In genomic region chr16:17633481-17634181, GRCm38 (mm10) we compare ENCODE assay signal across 16 mouse cellular contexts. TPM values are rescaled to one million over a fixed set of nuclear protein-coding genes. Genes with fewer than 3 reads are reported as not detected.
DNase-seq lines count a peak whose midpoint lies in the region; ATAC-seq and TF ChIP-seq lines count a peak whose summit lies in the region.
"Had no signal": no experiment of that assay in that cellular context is flagged by ENCODE, and none has a peak within 500 bp of the region (broad histone marks: within the 10 kb centered on the region; RNA-seq: fewer than 3 reads in every experiment).

No protein-coding gene starts in this region.

- no peak for ATAC-seq in cerebellum, adult (ENCODE audit: insufficient number of reproducible peaks, low FRiP score, low TSS enrichment)

- peak; percentile 35 to 48 for DNase-seq in cerebellum, postnatal 14 days
- DNase-seq in layer of hippocampus, adult 2 months (ENCODE audit: low spot score in 2 of 2): no peak
- no peak for DNase-seq in layer of hippocampus, postnatal 36 days
- DNase-seq in embryo, embryonic 10.5 days (ENCODE audit: low spot score): peak; percentile 26
- DNase-seq in natural killer cell, adult 2 months (ENCODE audit: low spot score in 2 of 2): no peak
- no peak for DNase-seq in gastrocnemius, adult 8-10 months (ENCODE audit: low spot score in 2 of 2)
- DNase-seq: cerebellum, postnatal 36 days; gastrocnemius, postnatal 14 days; heart, postnatal 14 days; kidney, adult 9 months; right cerebral cortex, postnatal 25 days had no signal

- no peak overlapping the region for H3K4me3 ChIP-seq in layer of hippocampus, adult 2 months
- H3K4me3 ChIP-seq in E14TG2a.4 (replicated peaks; ENCODE audit: low read length): no peak overlapping the region
- H3K4me3 ChIP-seq: forebrain, embryonic 10.5 days; limb, embryonic 15.5 days; neural tube, embryonic 12.5 days had no signal

- peak; percentile 74 for TF ChIP-seq CTCF in layer of hippocampus, adult 2 months (conservative IDR thresholded peaks at IDR 0.05)
- peak; percentile 14; the same call in 1 of the 2 replicates for TF ChIP-seq CTCF in E14TG2a.4 (conservative IDR thresholded peaks at IDR 0.05; ENCODE audit: low read length)

- no peaks in the 10 kb centered on the region for H3K27me3 ChIP-seq in E14TG2a.4 (ENCODE audit: insufficient read depth, low read length)
- H3K27me3 ChIP-seq: limb, embryonic 15.5 days; neural tube, embryonic 12.5 days had no signal

- H3K9me3 ChIP-seq in E14TG2a.4 (ENCODE audit: low read length): no peaks in the 10 kb centered on the region
- H3K9me3 ChIP-seq: forebrain, embryonic 10.5 days; limb, embryonic 15.5 days; neural tube, embryonic 12.5 days had no signal

- no peak overlapping the region for H3K27ac ChIP-seq in layer of hippocampus, adult 2 months
- H3K27ac ChIP-seq: forebrain, embryonic 10.5 days; limb, embryonic 15.5 days; neural tube, embryonic 12.5 days had no signal

- peaks cover 98% of the 10 kb centered on the region for H3K36me3 ChIP-seq in E14TG2a.4 (ENCODE audit: insufficient read depth, low read length)

- H3K4me1 ChIP-seq in E14TG2a.4 (replicated peaks; ENCODE audit: low read depth, low read length): peaks cover 60% of the 10 kb centered on the region
- H3K4me1 ChIP-seq: forebrain, embryonic 10.5 days; limb, embryonic 15.5 days; neural tube, embryonic 12.5 days had no signal

RNA-seq across cellular contexts. Expression of gene Ccdc74a, which starts 12.6 kb away (rescaled TPM):
- 10 to 100 TPM; 38.1 to 54.2 TPM for total RNA-seq in layer of hippocampus, adult 2 months (2021)
- 10 to 100 TPM; 37.3 to 37.9 TPM for total RNA-seq in layer of hippocampus, postnatal 36 days (2021)
- total RNA-seq in gastrocnemius, adult 8-10 months (2022): under 1 TPM in 2 of 4 experiments, not detected in 2; 0.41 to 0.81 TPM

RNA-seq across cellular contexts. Expression of gene Smpd4, which starts 14.5 kb away (rescaled TPM):
- 10 to 100 TPM; 49.2 to 59.7 TPM for total RNA-seq in layer of hippocampus, adult 2 months (2021)
- 10 to 100 TPM; 48.9 to 60.5 TPM for total RNA-seq in layer of hippocampus, postnatal 36 days (2021)
- 10 to 100 TPM in 3 of 4 experiments, 1 to 10 TPM in 1; 8.8 to 13.8 (median 12.1) TPM for total RNA-seq in gastrocnemius, adult 8-10 months (2022)

RNA-seq across cellular contexts. Expression of gene Slc7a4, which starts 50.6 kb away (rescaled TPM):
- total RNA-seq in layer of hippocampus, adult 2 months (2021): 100 to 1,000 TPM; 102 to 105 TPM
- total RNA-seq in layer of hippocampus, postnatal 36 days (2021): 100 to 1,000 TPM in 1 of 2 experiments, 10 to 100 TPM in 1; 93.8 to 104 TPM
- total RNA-seq in gastrocnemius, adult 8-10 months (2022): under 1 TPM in 2 of 4 experiments, not detected in 2; 0.19 to 0.40 TPM

Comparison
In these comparisons a context has a peak if more than half of its experiments do, and no peak if none do; other contexts are left out.
1. DNase-seq: peak in cerebellum, postnatal 14 days (2 of 2) and embryo, embryonic 10.5 days (single experiment); none in layer of hippocampus, adult 2 months (0 of 2), layer of hippocampus, postnatal 36 days (0 of 2), natural killer cell, adult 2 months (0 of 2) and gastrocnemius, adult 8-10 months (0 of 2).
2. RNA of gene Ccdc74a, which starts 12.6 kb away (total RNA-seq): 38.1 to 54.2 TPM in layer of hippocampus, adult 2 months and 37.3 to 37.9 TPM in layer of hippocampus, postnatal 36 days; 0.41 to 0.81 TPM in gastrocnemius, adult 8-10 months; every median in the first group is over 10 times any median in the second.
3. RNA of gene Slc7a4, which starts 50.6 kb away (total RNA-seq): 102 to 105 TPM in layer of hippocampus, adult 2 months and 93.8 to 104 TPM in layer of hippocampus, postnatal 36 days; 0.19 to 0.40 TPM in gastrocnemius, adult 8-10 months; every median in the first group is over 10 times any median in the second.